Mouse (Mus musculus): ENCODE measurements at regions not wholly inside any gene's neighbourhood (a gene's known extent, or its start where the extent isn't known, plus 50 kb on each side); places are given as distances from the start of the nearest gene placed in this dataset.

DNA sequence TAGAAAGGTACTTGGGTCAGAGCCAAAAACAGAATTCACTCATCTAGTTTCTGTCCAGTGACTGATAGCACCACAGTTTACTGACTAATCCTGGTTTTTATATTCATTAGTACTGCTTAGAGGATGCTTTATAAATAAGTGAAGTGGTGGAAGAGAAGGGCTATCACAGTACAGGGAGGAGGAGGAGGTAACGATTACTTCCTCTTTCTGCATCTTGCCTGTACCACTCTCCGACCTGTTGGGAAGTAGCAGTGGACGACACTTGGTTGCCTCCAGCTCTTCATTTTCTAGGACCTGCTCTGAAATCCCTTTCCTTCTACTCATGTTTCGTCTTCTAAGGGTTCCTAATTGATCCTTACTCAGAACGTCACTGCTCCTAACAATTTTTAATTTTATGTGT, 283.5 kb upstream of the Sstr1 start:
- TF ChIP-seq CTCF (conservative IDR thresholded peaks at IDR 0.05; ENCODE audit: low read length), result no peak
- no peak for TF ChIP-seq POU5F1 (IDR thresholded peaks at IDR 0.05; ENCODE audit: borderline replicate concordance, low read length)
- TF ChIP-seq NANOG (IDR thresholded peaks at IDR 0.05; ENCODE audit: borderline replicate concordance, low read length), result no peak
